In genomic region chr17:56373136-56374034, GRCm38 (mm10) we compare ENCODE assay signal across 12 mouse cellular contexts. TPM values are rescaled to one million over a fixed set of nuclear protein-coding genes. Genes with fewer than 3 reads are reported as not detected.
A peak's percentile ranks its signal among the peaks of the same experiment; 100 is the strongest.
DNase-seq lines count a peak whose midpoint lies in the region; ATAC-seq lines count a peak whose summit lies in the region.
"Had no signal": no experiment of that assay in that cellular context is flagged by ENCODE, and none has a peak within 500 bp of the region (broad histone marks: within the 10 kb centered on the region; RNA-seq: fewer than 3 reads in every experiment).

No protein-coding gene starts in this region.

- H3K36me3 ChIP-seq in limb, embryonic 13.5 days: peaks cover 99% of the 10 kb centered on the region
- H3K36me3 ChIP-seq in limb, embryonic 10.5 days: peaks cover 98% of the 10 kb centered on the region
- peaks cover 19% of the 10 kb centered on the region; the same call in 1 of the 2 replicates for H3K36me3 ChIP-seq in forebrain, embryonic 16.5 days (ENCODE audit: control insufficient read depth, insufficient read depth)
- H3K36me3 ChIP-seq in midbrain, embryonic 16.5 days (ENCODE audit: control insufficient read depth, insufficient read depth, low read length): peaks cover 42% of the 10 kb centered on the region

- H3K4me3 ChIP-seq in limb, embryonic 13.5 days: no peak overlapping the region
- H3K4me3 ChIP-seq in limb, embryonic 10.5 days: no peak overlapping the region
- H3K4me3 ChIP-seq in forebrain, embryonic 16.5 days (replicated peaks; ENCODE audit: low read length): no peak overlapping the region
- no peak overlapping the region for H3K4me3 ChIP-seq in midbrain, embryonic 16.5 days (ENCODE audit: low read depth, low read length)
- H3K4me3 ChIP-seq: embryonic facial prominence, embryonic 12.5 days had no signal

- no peaks in the 10 kb centered on the region for H3K27me3 ChIP-seq in limb, embryonic 13.5 days
- no peaks in the 10 kb centered on the region for H3K27me3 ChIP-seq in limb, embryonic 10.5 days (ENCODE audit: low read depth, poor library complexity, severe bottlenecking)
- no peaks in the 10 kb centered on the region for H3K27me3 ChIP-seq in forebrain, embryonic 16.5 days (replicated peaks; ENCODE audit: control insufficient read depth, insufficient read depth, low read length)
- no peaks in the 10 kb centered on the region for H3K27me3 ChIP-seq in midbrain, embryonic 16.5 days (ENCODE audit: control insufficient read depth, insufficient read depth, low read depth, low read length)
- H3K27me3 ChIP-seq: embryonic facial prominence, embryonic 12.5 days had no signal

- H3K4me1 ChIP-seq in limb, embryonic 13.5 days: no peaks in the 10 kb centered on the region
- peaks cover 4% of the 10 kb centered on the region; the same call in 1 of the 2 replicates for H3K4me1 ChIP-seq in limb, embryonic 10.5 days
- peaks cover 31% of the 10 kb centered on the region for H3K4me1 ChIP-seq in forebrain, embryonic 16.5 days (replicated peaks; ENCODE audit: control insufficient read depth, insufficient read depth, low read length)
- no peaks in the 10 kb centered on the region for H3K4me1 ChIP-seq in midbrain, embryonic 16.5 days (ENCODE audit: control insufficient read depth, insufficient read depth, low read length)
- H3K4me1 ChIP-seq: embryonic facial prominence, embryonic 12.5 days had no signal

- peak overlapping the region; percentile 25; the same call in 1 of the 2 replicates for H3K9ac ChIP-seq in limb, embryonic 13.5 days
- H3K9ac ChIP-seq in forebrain, embryonic 16.5 days (replicated peaks; ENCODE audit: low read depth, low read length): no peak overlapping the region
- 0 out of 2 replicates have a peak overlapping the region, but pooled peaks have one; percentile 10 for H3K9ac ChIP-seq in midbrain, embryonic 16.5 days (ENCODE audit: low read depth, low read length)
- H3K9ac ChIP-seq: embryonic facial prominence, embryonic 12.5 days had no signal

- no peak for DNase-seq in limb, embryonic 10.5 days (ENCODE audit: low spot score)
- DNase-seq in heart, postnatal 4 days: peak; percentile 18
- DNase-seq in thymus, postnatal 36 days: no peak
- DNase-seq in thymus, postnatal 0 days (ENCODE audit: low spot score): no peak
- no peak for DNase-seq in layer of hippocampus, adult 9-10 months (ENCODE audit: low spot score)
- DNase-seq: cerebellum, adult 11-12 months; gastrocnemius, postnatal 14 days; kidney, adult 18-20 months had no signal

- no peak for ATAC-seq in limb, embryonic 13.5 days (ENCODE audit: low FRiP score, low read depth)
- ATAC-seq in forebrain, embryonic 16.5 days: peak; percentile 15; the same call in 1 of the 2 replicates
- no peak for ATAC-seq in midbrain, embryonic 16.5 days

- no peak overlapping the region for H3K4me2 ChIP-seq in limb, embryonic 13.5 days (replicated peaks)
- H3K4me2 ChIP-seq in forebrain, embryonic 16.5 days (ENCODE audit: low read length): no peak overlapping the region
- no peak overlapping the region for H3K4me2 ChIP-seq in midbrain, embryonic 16.5 days (ENCODE audit: low read length)
- H3K4me2 ChIP-seq: embryonic facial prominence, embryonic 12.5 days had no signal

- whole genome bisulfite sequencing in limb, embryonic 13.5 days: 72% methylated on average over 17 of the region's 17 CpGs
- WGBS in limb, embryonic 10.5 days: 78% methylated on average over 17 of the region's 17 CpGs
- 64% methylated on average over 17 of the region's 17 CpGs for WGBS in forebrain, embryonic 16.5 days
- 67% methylated on average over 17 of the region's 17 CpGs for WGBS in midbrain, embryonic 16.5 days

- no peaks in the 10 kb centered on the region for H3K9me3 ChIP-seq in limb, embryonic 13.5 days
- no peaks in the 10 kb centered on the region for H3K9me3 ChIP-seq in limb, embryonic 10.5 days (replicated peaks)
- H3K9me3 ChIP-seq in forebrain, embryonic 16.5 days (ENCODE audit: control insufficient read depth, low read length): no peaks in the 10 kb centered on the region
- H3K9me3 ChIP-seq in midbrain, embryonic 16.5 days (replicated peaks; ENCODE audit: control insufficient read depth, low read length, poor library complexity, severe bottlenecking): no peaks in the 10 kb centered on the region
- H3K9me3 ChIP-seq: embryonic facial prominence, embryonic 12.5 days had no signal

- H3K27ac ChIP-seq in limb, embryonic 13.5 days: no peak overlapping the region
- no peak overlapping the region for H3K27ac ChIP-seq in limb, embryonic 10.5 days
- H3K27ac ChIP-seq in forebrain, embryonic 16.5 days (ENCODE audit: low read length): peak overlapping the region; percentile 25
- peak overlapping the region; percentile 53 for H3K27ac ChIP-seq in midbrain, embryonic 16.5 days (ENCODE audit: low read length)
- H3K27ac ChIP-seq: embryonic facial prominence, embryonic 12.5 days had no signal

RNA-seq across cellular contexts. Expression of gene Kdm4b, which starts 47.5 kb away (rescaled TPM):
- polyA plus RNA-seq in limb, embryonic 13.5 days (2015; fragmentation: Nextera tagmentation; extraction: Ambion mirVana): 40.1 and 43.2 TPM in 2 replicates
- polyA plus RNA-seq in limb, embryonic 10.5 days (2016; fragmentation: Nextera tagmentation; extraction: Ambion mirVana): 37.7 and 46.8 TPM in 2 replicates
- 81.6 and 85.0 TPM in 2 replicates for polyA plus RNA-seq in forebrain, embryonic 16.5 days (2015; fragmentation: Nextera tagmentation; extraction: Ambion mirVana)
- 10 to 100 TPM; 38.9 to 40.5 TPM for total RNA-seq in heart, postnatal 4 days (2021)
- polyA plus RNA-seq in midbrain, embryonic 16.5 days (2015; fragmentation: Nextera tagmentation; extraction: Ambion mirVana): 63.7 and 75.3 TPM in 2 replicates
- polyA plus RNA-seq in thymus, postnatal 0 days (2015; fragmentation: Nextera tagmentation; extraction: Ambion mirVana): 25.9 and 28.0 TPM in 2 replicates

Comparison
In these comparisons a context has a peak if more than half of its experiments do, and no peak if none do; other contexts are left out.
1. H3K27ac ChIP-seq: peak in forebrain, embryonic 16.5 days (single experiment) and midbrain, embryonic 16.5 days (single experiment); none in limb, embryonic 13.5 days (single experiment) and limb, embryonic 10.5 days (single experiment).